Mouse (Mus musculus) forebrain, embryonic 15.5 days (tissue): ENCODE results near the gene Marc2. TPM values are rescaled to one million over a fixed set of nuclear protein-coding genes. Genes with fewer than 3 reads are reported as not detected.

Source experiments
- ATAC-seq: fragments of 200-750 bp; cut with Nextera tagmentation; replicated peaks from 2 replicates; pipeline ENCODE4 v1.8.0; 2017; ENCODE audit warnings: mild to moderate bottlenecking, moderate TSS enrichment, moderate library complexity
- H3K27ac ChIP-seq: fragments of 300-500 bp; sonication (generic); replicated peaks from 2 replicates; pipeline ENCODE4 v1.5.1; 2015; ENCODE audit warnings: mild to moderate bottlenecking, inconsistent platforms
- H3K27me3 ChIP-seq: fragments of 300-500 bp; sonication (generic); 2 replicates; pipeline ENCODE4 v1.6.1; 2015; ENCODE audit warnings: inconsistent platforms
- H3K36me3 ChIP-seq: fragments of 300-500 bp; sonication (generic); 2 replicates; pipeline ENCODE4 v1.6.1; 2015; ENCODE audit warnings: mild to moderate bottlenecking, inconsistent platforms
- H3K4me1 ChIP-seq: fragments of 300-500 bp; sonication (generic); 2 replicates; pipeline ENCODE4 v1.6.1; 2015; ENCODE audit warnings: inconsistent platforms
- H3K4me2 ChIP-seq: fragments of 300-500 bp; sonication (generic); replicated peaks from 2 replicates; pipeline ENCODE4 v1.6.1; 2015; ENCODE audit warnings: mild to moderate bottlenecking, inconsistent platforms
- H3K4me3 ChIP-seq: fragments of 300-500 bp; sonication (generic); 2 replicates; pipeline ENCODE4 v1.5.1; 2015; ENCODE audit warnings: mild to moderate bottlenecking, inconsistent platforms
- H3K9ac ChIP-seq: fragments of 300-500 bp; sonication (generic); replicated peaks from 2 replicates; pipeline ENCODE4 v1.6.1; 2015; ENCODE audit warnings: mild to moderate bottlenecking, inconsistent platforms
- H3K9me3 ChIP-seq: fragments of 300-500 bp; sonication (generic); 2 replicates; pipeline ENCODE4 v1.6.1; 2016; ENCODE audit warnings: inconsistent platforms
- WGBS: fragments of 180-500 bp; shearing (Covaris S2); methylation state at CpG from one replicate; pipeline ENCODE4 v1.1.7; 2015; ENCODE audit warnings: mixed read lengths; 5-methylcytosine and 5-hydroxymethylcytosine counted together
- polyA plus RNA-seq: library from polyadenylated mRNA; unstranded; fragments of >200 nt; fragmentation: Nextera tagmentation; extraction: Ambion mirVana; gene quantifications from 2 replicates; pipeline ENCODE4 v1.2.1, GENCODE M21; 2015

The Marc2 gene
- polyA plus RNA-seq = 107 and 109 TPM in 2 replicates

DNA sequence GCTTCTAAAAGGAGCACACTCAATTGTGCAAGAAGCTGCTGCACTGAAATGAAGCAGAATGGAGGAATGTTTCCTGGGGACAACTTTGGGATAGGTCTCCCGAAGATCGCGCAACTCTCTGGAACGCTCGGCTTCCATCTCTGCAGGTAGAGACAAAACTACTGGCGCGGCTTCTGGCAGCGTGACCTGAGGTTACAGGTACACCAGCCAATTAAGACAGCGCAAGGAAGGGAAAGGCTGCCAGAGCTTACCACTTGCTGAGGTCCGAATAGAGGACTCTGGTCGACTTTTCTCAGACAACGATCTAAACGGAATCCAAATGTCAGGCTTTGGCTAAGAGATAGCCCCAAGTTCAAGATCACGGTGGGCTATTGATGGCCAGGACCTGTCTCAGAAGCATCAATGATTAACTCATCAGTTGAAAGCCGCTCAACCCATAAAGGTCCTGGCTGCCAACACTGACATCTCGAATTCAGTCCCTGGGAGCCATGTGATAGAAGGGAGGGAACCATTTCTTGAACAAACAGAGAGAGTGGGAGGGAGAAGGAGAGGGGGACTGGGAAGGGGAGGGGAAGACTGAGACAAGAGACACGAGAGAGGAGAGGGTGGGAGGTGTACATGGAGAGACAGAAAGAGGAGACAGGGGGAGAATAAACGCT, at the start of gene Marc2:
Gene Marc2, minus strand, starts transcription at position 360 of the 659 bp plus-strand sequence.
- ATAC-seq = no peak; the same call in 1 of the 2 replicates
- Histone ChIP-seq H3K36me3 (no peaks in the 10 kb centered on the region), H3K9me3 (no peaks in the 10 kb centered on the region), H3K27ac (0 out of 2 replicates have a peak within 1 kb of the TSS, but pooled peaks have one; percentile 29), H3K4me2 (peak within 1 kb of the TSS; percentile 77), H3K9ac (peak within 1 kb of the TSS; percentile 60), H3K4me3 (peak within 1 kb of the TSS; percentile 68), H3K4me1 (peaks cover 17% of the 10 kb centered on the region), H3K27me3 (0 out of 2 replicates have a peak, but pooled peaks cover 6% of the 10 kb centered on the region)
- WGBS = 5% methylated on average over 18 of the region's 18 CpGs

DNA sequence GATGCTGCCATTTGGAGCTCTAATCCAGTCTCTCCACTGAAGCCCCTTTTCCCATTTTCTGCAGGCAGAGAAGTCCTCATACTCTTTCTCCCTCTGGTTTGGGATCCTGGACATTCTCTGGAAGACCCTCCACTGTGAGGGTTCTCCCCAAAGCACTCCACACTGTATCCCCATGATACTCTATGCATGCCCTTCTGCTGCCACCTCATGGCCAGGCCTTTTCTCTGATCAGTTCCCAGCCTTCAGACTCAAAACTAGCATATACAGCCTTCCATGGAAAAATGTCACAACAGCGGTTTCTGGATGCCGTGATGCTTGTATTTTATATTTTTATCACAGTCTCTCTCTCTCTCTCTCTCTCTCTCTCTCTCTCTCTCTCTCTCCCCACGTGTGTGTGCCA, 45.7 kb upstream of the Marc2 start:
- Histone ChIP-seq H3K9me3 (no peaks in the 10 kb centered on the region), H3K27me3 (no peaks in the 10 kb centered on the region), H3K4me1 (no peaks in the 10 kb centered on the region), H3K4me3 (no peak overlapping the region), H3K27ac (no peak overlapping the region), H3K36me3 (no peaks in the 10 kb centered on the region; the same call in 1 of the 2 replicates), H3K4me2 (no peak overlapping the region), H3K9ac (no peak overlapping the region)
- no peak for ATAC-seq
- WGBS = 88% methylated on average over 3 of the region's 3 CpGs

DNA sequence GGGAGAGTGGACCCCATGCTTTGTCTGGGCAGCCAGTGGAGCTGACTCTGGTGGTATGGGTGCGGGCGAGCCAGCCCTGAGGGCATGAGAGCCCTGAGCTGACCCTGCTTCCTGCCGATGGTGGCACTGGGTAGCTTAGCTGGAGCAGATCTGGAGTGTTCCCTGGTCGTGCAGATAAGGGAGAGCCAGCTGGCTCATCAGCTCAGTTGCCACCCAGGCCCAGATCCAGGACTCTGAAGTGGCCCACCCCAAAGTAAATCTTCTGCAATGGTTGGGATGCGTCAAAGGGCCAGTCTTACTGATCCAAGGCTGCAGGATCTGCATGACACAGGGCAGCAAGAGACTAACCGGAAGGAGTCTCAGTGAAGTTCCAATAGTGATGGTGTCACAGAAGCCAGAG, 43.2 kb upstream of the Marc2 start:
- Histone ChIP-seq H3K36me3 (no peaks in the 10 kb centered on the region), H3K9me3 (no peaks in the 10 kb centered on the region), H3K4me3 (no peak overlapping the region), H3K27ac (no peak overlapping the region), H3K27me3 (no peaks in the 10 kb centered on the region), H3K4me1 (no peaks in the 10 kb centered on the region), H3K4me2 (no peak overlapping the region), H3K9ac (no peak overlapping the region)
- 89% methylated on average over 6 of the region's 6 CpGs for WGBS
- no peak for ATAC-seq

DNA sequence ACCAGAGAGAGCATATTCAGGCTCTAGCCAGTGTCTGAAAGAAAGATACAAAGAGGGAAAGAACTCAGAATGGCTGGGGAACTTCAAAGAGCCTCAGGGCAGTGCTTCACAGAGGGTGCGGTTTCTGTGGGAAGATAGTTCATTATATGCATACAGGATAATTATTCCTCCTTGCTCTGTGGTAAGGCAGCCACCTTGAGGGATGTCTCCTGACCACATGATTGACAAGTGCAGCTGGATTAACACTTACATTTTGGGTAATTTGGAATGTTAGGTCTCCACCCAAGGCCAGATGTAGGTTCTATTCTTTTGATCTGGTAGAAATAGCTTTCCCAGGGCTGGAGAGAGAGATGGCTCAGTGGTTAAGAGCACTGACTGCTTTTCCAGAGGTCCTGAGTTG, 39.9 kb upstream of the Marc2 start:
- H3K27ac ChIP-seq = no peak overlapping the region
- H3K9ac ChIP-seq = no peak overlapping the region
- H3K4me2 ChIP-seq = no peak overlapping the region
- no peaks in the 10 kb centered on the region for H3K36me3 ChIP-seq
- 63% methylated on average over 1 of the region's 1 CpGs for WGBS
- no peaks in the 10 kb centered on the region for H3K9me3 ChIP-seq
- H3K4me1 ChIP-seq = peaks cover 8% of the 10 kb centered on the region
- H3K27me3 ChIP-seq = peaks cover 25% of the 10 kb centered on the region
- no peak overlapping the region for H3K4me3 ChIP-seq
- ATAC-seq = no peak

DNA sequence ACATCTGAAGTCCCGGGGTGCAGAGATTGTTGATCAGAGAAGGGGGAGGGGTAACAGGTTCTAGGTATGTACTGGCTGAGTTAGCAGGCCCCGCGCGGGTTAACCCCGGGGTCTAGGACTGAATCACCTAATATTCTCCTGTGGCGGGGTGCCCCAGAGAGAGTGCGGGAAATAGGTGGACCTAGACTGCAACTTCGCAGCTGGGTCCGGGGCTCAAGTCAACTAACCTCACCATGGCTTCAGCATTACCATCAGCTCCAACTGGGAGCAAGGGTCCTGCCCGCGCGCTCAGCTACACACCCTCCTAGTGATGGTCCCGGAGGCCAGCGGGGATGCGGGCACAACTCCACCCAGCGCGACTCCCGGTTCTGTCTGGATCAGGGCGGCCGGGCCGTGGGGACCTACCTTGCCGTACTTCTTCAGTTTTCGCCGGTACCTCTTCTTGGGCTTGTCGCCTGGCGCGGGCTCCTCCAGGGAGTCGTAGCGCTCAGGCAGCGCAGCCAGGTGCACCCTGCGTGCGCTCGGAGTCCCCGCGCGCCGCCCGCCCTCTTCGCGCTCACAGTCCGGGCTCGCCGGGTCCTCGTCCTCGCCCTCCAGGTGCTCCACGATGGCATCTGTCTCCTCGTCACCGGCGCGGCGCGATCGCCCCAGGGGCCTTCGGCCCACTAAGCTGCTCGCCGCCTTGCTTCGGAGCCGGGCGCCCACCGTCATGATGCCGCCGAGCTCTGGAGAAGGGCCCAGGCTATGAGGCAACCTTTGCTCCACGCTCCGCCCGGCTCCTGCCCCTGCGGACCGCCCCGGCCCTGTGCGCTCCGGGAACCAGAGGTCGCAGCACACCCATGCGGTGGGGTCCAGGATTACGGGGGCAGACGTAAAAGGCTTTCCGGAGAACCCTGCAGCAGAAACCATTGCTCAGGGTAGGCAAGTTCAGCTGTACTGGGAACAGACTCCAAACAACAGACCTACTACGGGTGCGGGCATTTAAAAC, 36.3 kb upstream of the Marc2 start, which contains the start of gene C130074G19Rik:
Gene C130074G19Rik, minus strand, starts transcription at position 938 of the 988 bp plus-strand sequence.
- Histone ChIP-seq H3K36me3 (no peaks in the 10 kb centered on the region), H3K4me3 (peak within 1 kb of the TSS; percentile 43), H3K27ac (no peak within 1 kb of the TSS), H3K9me3 (no peaks in the 10 kb centered on the region), H3K4me2 (peak within 1 kb of the TSS; percentile 71), H3K9ac (peak within 1 kb of the TSS; percentile 18), H3K27me3 (peaks cover 27% of the 10 kb centered on the region), H3K4me1 (peaks cover 8% of the 10 kb centered on the region)
- 3% methylated on average over 77 of the region's 77 CpGs for WGBS
- peak; percentile 75 for ATAC-seq

DNA sequence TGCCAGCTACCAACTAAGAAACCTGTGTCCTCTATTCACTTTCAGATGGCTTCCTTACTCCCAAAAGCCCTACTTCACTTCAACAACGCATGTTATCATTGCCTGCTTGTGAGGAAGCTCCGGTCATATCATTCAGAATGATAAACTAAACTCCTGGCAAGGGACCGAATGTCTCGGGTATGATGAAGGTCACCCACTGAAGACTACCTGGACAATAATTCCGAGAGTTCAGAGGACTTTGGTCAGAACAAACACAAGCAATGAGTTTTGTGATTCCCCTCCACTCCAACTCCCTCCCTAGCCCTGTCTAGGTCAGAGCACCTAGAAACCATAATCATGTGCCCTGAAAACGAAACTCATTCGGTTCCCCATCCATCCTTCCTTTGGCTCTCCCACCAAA, 35.6 kb upstream of the Marc2 start:
- Histone ChIP-seq H3K36me3 (no peaks in the 10 kb centered on the region), H3K4me3 (peak overlapping the region; percentile 43), H3K9me3 (no peaks in the 10 kb centered on the region), H3K9ac (no peak overlapping the region), H3K4me2 (no peak overlapping the region), H3K4me1 (peaks cover 8% of the 10 kb centered on the region), H3K27me3 (peaks cover 27% of the 10 kb centered on the region), H3K27ac (no peak overlapping the region)
- ATAC-seq = no peak
- WGBS = 75% methylated on average over 7 of the region's 7 CpGs

DNA sequence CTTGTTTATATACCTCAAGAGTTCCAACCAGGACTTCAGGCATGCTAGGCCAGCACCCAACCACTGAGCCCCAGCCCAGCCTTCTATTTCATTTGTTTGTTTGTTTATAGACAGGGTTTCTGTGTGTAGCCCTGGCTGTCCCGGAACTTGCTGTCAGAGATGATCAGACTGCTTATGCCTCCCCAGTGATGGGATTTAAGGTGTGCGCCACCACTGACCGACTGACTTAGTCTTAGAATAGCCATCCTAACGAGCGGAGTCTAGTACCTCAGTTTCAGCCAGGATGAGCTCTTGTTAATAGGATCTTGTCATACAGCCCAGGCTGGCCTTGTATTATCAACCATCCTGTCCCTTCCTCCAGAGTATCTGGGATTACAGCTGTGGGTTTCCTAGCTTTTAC, 35.0 kb upstream of the Marc2 start:
- Histone ChIP-seq H3K36me3 (no peaks in the 10 kb centered on the region), H3K4me3 (no peak overlapping the region), H3K27me3 (peaks cover 27% of the 10 kb centered on the region), H3K9ac (no peak overlapping the region), H3K4me2 (no peak overlapping the region), H3K9me3 (no peaks in the 10 kb centered on the region), H3K4me1 (peaks cover 8% of the 10 kb centered on the region), H3K27ac (no peak overlapping the region)
- 77% methylated on average over 5 of the region's 5 CpGs for WGBS
- ATAC-seq = no peak

DNA sequence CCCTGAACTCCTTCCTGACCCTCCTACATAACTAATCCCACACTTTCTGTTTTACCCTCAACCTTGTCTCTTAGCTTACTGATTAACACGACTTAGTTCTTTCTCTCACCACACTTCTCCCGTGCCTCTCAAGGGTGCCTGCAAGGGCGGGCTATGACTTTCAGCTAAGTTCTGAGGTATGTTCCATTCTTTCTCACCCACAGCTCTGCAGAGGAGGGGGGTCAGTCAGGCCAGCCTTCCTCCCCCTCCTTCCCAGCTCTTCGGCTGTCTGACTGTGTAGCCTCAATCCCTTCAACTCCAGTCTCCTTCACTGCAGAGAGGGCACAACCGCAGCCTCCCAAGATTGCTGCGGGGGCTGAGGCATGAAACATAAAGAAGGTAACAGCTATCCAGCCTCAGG, 32.6 kb upstream of the Marc2 start:
- peaks cover 8% of the 10 kb centered on the region for H3K4me1 ChIP-seq
- H3K27ac ChIP-seq = no peak overlapping the region
- no peaks in the 10 kb centered on the region for H3K36me3 ChIP-seq
- no peaks in the 10 kb centered on the region for H3K9me3 ChIP-seq
- no peak overlapping the region for H3K4me3 ChIP-seq
- H3K27me3 ChIP-seq = peaks cover 27% of the 10 kb centered on the region
- H3K4me2 ChIP-seq = no peak overlapping the region
- ATAC-seq = no peak
- WGBS = 56% methylated on average over 6 of the region's 6 CpGs
- H3K9ac ChIP-seq = no peak overlapping the region

DNA sequence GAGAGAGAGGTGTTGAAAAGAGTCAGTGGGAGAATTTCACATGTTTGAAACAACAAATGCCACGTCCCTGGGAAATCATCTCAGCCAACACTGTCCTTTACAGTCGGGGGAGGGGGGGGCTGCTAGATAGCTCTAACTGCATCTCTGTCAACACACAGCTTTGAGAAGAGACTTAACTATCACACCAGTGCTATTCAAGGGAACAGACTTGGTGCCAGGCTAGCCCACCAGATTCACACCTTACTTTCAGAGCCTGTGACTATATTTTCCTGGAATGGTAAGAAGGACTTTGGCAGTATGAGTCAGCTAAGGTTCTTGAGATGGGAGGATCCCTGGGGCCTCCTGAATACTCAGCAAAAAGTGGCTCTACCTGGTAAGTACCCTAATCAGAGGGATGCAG, 31.1 kb upstream of the Marc2 start:
- Histone ChIP-seq H3K4me1 (peaks cover under 1% of the 10 kb centered on the region), H3K36me3 (no peaks in the 10 kb centered on the region), H3K9me3 (no peaks in the 10 kb centered on the region), H3K9ac (no peak overlapping the region), H3K4me3 (no peak overlapping the region), H3K27me3 (peaks cover 14% of the 10 kb centered on the region), H3K27ac (no peak overlapping the region), H3K4me2 (no peak overlapping the region)
- no peak for ATAC-seq
- 75% methylated on average over 2 of the region's 2 CpGs for WGBS

DNA sequence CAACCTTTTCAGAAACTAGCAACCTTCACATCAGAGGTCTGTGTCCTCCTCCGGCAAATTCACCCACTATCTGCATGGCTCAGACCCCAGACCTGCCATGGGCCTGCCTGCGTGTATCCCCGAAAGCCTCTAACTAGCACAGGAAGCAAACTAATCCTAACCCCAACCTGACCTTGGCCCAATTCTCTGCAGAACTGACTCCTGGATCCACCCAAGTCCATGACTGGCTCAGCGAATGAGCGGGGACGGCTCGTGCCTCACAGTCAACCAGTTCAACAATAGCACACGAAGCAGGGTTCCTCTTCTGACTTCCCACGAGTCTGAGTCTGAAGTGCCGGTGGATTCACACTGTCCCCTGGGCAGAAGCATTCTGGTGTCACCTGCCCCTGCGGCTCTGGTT, 27.7 kb upstream of the Marc2 start:
- no peaks in the 10 kb centered on the region for H3K9me3 ChIP-seq
- H3K4me1 ChIP-seq = peaks cover 10% of the 10 kb centered on the region
- no peak overlapping the region for H3K4me3 ChIP-seq
- H3K27me3 ChIP-seq = no peaks in the 10 kb centered on the region
- no peak for ATAC-seq
- H3K4me2 ChIP-seq = no peak overlapping the region
- 86% methylated on average over 11 of the region's 11 CpGs for WGBS
- no peak overlapping the region for H3K27ac ChIP-seq
- H3K9ac ChIP-seq = no peak overlapping the region
- H3K36me3 ChIP-seq = no peaks in the 10 kb centered on the region

DNA sequence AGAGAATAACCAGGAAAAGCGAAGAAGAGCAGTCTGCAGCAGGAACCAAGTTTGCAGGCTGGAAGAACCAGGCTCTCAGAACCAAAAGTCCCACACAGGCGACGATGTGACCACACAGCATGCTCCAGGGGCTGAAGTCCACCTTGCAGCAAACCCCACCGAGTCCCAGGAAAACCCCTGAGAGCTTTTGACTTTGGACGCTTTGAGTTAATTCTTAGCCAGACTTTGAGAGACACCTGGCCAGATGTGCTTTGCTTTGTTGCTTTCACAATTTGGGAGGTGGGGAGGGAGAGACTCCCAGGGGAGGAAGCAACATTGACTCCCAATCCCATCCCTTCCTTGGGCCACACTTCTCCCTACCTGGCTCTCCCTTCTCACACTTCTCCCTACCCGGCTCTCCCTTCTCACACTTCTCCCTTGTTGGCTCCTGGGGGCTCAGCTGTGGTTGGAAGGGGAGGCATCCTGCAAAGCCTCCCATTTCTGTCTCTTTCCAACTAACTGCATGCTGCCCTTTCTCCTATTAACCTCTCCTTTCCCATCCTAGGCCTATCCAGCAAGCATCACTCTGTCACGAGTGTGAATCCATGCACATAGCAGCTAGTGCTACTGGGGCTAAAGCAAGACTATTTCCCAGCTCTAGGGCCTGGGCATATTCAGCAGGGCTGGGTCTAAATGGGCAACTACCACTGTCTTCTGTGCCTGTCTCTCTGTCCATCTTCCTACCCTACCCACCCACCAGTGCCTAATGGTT, 26.0 kb upstream of the Marc2 start:
- peaks cover 10% of the 10 kb centered on the region for H3K4me1 ChIP-seq
- H3K27me3 ChIP-seq = no peaks in the 10 kb centered on the region
- no peak overlapping the region for H3K9ac ChIP-seq
- WGBS = 84% methylated on average over 7 of the region's 7 CpGs
- H3K4me3 ChIP-seq = no peak overlapping the region
- no peaks in the 10 kb centered on the region for H3K36me3 ChIP-seq
- H3K4me2 ChIP-seq = no peak overlapping the region
- no peaks in the 10 kb centered on the region for H3K9me3 ChIP-seq
- ATAC-seq = no peak
- no peak overlapping the region for H3K27ac ChIP-seq
